Mouse (Mus musculus) brain, embryonic 14.5 days (tissue): ENCODE measurements around the gene Rreb1.

Experiments used
- CTCF ChIP-seq: fragments of 200-500 bp; IDR thresholded peaks from 2 replicates; pipeline ENCODE4 v1.5.1; 2012; ENCODE audit warnings: inconsistent platforms, mild to moderate bottlenecking, moderate library complexity, borderline replicate concordance; ENCODE audit not compliant: insufficient read depth, insufficient read length; ENCODE audit errors: extremely low read depth
- POLR2A ChIP-seq: fragments of 200-500 bp; IDR thresholded peaks from 2 replicates; pipeline ENCODE4 v1.6.1; 2012; ENCODE audit warnings: mild to moderate bottlenecking, inconsistent platforms, borderline replicate concordance; ENCODE audit not compliant: poor library complexity, insufficient read depth, insufficient read length, severe bottlenecking; ENCODE audit errors: extremely low read depth

DNA sequence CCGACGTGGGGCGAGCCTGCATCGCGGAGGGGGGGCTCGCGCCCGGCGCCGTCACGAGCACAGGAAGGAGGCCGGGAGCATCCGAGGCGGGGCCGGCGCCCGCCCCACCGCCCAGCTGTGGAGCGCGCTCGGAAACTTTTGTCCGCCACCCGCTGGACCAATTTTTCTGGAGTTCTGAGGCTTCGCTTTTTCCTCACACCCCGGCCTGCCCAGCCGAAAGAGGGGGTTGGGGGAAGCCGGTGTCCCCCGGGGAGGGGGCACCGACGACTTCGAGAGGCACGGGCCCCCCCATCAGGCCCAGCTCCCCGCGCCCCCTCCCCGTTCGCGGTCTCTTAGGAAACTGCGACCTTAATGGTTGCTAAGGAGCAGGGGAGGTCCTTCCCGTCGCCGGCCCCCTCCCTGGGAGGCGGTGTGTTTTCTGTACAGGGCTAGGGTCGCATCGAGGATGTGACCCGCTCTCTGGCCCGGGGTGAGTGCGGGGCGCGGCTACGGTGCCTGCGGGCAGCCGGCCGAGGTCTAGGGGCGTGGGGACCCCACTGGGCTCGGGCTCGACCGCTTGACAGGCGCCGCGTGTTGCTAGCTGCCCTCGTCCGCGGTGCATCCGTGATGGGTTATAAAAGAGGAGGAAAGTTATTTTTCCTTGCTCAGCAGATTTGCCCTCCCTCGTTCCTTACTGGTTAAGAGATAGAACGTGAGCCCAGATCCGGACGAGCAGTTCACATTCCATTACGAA is 49.2 kb downstream of the Rreb1 start:
- TF ChIP-seq CTCF (no peak), POLR2A (no peak)
